Mouse (Mus musculus): ENCODE measurements around the gene Rufy3.

Rufy3 gene

GRCm38 (mm10) chr5:88629987-88630386, 65.1 kb downstream of the Rufy3 start:
- no peak for DNase-seq

- no peak for DNase-seq
Observed at GRCm38 (mm10) chr5:88630883-88631282, 66.0 kb downstream of the Rufy3 start.

GRCm38 (mm10) chr5:88631545-88631944, 66.7 kb downstream of the Rufy3 start:
- no peak for DNase-seq

- DNase-seq, result no peak
Observed at GRCm38 (mm10) chr5:88632463-88632862, 67.6 kb downstream of the Rufy3 start.

- DNase-seq, result no peak
Observed at GRCm38 (mm10) chr5:88634076-88634475, 69.2 kb downstream of the Rufy3 start.

GRCm38 (mm10) chr5:88642786-88643185, 77.9 kb downstream of the Rufy3 start:
- DNase-seq, result no peak

GRCm38 (mm10) chr5:88643491-88643890, 78.7 kb downstream of the Rufy3 start:
- no peak for DNase-seq

- no peak for DNase-seq
Observed at GRCm38 (mm10) chr5:88644901-88645300, 80.1 kb downstream of the Rufy3 start.

- no peak for DNase-seq
Observed at GRCm38 (mm10) chr5:88645405-88645804, 80.6 kb downstream of the Rufy3 start.

GRCm38 (mm10) chr5:88649250-88650173, 84.7 kb downstream of the Rufy3 start:
- no peak for DNase-seq

- DNase-seq, result no peak
Observed at GRCm38 (mm10) chr5:88652589-88652988, 87.7 kb downstream of the Rufy3 start.

- no peak for DNase-seq
Observed at GRCm38 (mm10) chr5:88657868-88658267, 93.0 kb downstream of the Rufy3 start.

GRCm38 (mm10) chr5:88663151-88663550, 98.3 kb downstream of the Rufy3 start:
- DNase-seq, result no peak

- no peak for DNase-seq
Observed at GRCm38 (mm10) chr5:88663875-88664274, 99.0 kb downstream of the Rufy3 start.

GRCm38 (mm10) chr5:88674703-88675442, 110.0 kb downstream of the Rufy3 start:
- peak; percentile 31 to 51 for DNase-seq

GRCm38 (mm10) chr5:88675443-88676387, 110.9 kb downstream of the Rufy3 start, which contains the start of gene Grsf1:
Gene Grsf1 (minus strand): TSS chr5:88676171.
- DNase-seq, result peak; percentile 96

- no peak for DNase-seq
Observed at GRCm38 (mm10) chr5:88678929-88679328, 114.1 kb downstream of the Rufy3 start.

GRCm38 (mm10) chr5:88679341-88679740, 114.5 kb downstream of the Rufy3 start:
- no peak for DNase-seq

GRCm38 (mm10) chr5:88680567-88680966, 115.7 kb downstream of the Rufy3 start:
- no peak for DNase-seq

GRCm38 (mm10) chr5:88683706-88684105, 118.9 kb downstream of the Rufy3 start:
- DNase-seq, result no peak

- DNase-seq, result no peak
Observed at GRCm38 (mm10) chr5:88684226-88684625, 119.4 kb downstream of the Rufy3 start.

GRCm38 (mm10) chr5:88685306-88685705, 120.5 kb downstream of the Rufy3 start:
- no peak for DNase-seq
